Mouse (Mus musculus) right cerebral cortex, postnatal 10 days (tissue): ENCODE data around the gene Suox.
"Not testable (repeated sequence)": the region's sequence is repeated elsewhere in the genome, so short reads cannot be mapped to it uniquely, and the experiment has no call there.

Experiments
- DNase-seq, 2 experiments: peaks; one replicate each; pipeline ENCODE4 v3.0.0; 2021; ENCODE audit warnings: low spot score in 2 of 2

The Suox gene

DNA sequence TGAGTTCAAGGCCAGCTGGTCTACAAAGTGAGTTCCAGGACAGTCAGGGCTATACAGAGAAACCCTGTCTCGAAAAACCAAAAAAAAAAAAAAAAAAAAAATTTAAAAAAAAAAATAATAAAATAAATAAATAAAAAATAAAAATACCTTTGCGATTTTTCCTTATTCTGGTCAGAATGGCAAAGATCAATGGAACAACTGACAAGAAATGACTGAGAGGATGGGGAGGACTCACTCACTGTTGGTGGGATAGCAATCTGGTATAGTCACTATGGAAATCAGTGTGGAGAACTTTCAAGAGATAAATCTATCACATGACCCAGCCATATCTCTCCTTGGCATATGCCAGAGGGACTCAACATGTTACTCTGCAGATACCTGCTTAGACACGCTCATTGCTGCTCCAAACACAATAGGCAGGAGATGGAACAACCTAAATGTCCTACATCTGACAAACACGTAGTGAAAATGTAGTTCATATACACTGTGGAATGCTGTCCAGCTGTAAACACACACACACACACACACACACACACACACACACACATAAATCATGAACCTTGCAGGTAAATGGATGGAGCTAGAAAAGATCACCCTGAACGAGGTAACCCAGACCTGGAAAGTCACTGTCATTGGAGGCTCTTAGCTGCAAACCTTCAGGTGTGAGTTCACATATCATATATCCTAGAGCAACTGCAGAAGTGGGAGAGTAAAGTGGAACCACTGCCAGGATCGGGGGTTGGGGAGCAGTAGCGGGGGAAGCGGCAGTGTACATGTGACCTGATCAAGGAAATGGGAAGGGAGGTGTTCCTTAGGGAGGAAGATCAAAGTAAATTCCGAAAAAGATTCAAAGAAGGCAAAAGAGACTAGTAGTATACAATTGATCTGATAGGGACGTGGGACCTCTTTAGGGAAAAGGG, 46.2 kb downstream of the Suox start:
- no peak for DNase-seq

DNA sequence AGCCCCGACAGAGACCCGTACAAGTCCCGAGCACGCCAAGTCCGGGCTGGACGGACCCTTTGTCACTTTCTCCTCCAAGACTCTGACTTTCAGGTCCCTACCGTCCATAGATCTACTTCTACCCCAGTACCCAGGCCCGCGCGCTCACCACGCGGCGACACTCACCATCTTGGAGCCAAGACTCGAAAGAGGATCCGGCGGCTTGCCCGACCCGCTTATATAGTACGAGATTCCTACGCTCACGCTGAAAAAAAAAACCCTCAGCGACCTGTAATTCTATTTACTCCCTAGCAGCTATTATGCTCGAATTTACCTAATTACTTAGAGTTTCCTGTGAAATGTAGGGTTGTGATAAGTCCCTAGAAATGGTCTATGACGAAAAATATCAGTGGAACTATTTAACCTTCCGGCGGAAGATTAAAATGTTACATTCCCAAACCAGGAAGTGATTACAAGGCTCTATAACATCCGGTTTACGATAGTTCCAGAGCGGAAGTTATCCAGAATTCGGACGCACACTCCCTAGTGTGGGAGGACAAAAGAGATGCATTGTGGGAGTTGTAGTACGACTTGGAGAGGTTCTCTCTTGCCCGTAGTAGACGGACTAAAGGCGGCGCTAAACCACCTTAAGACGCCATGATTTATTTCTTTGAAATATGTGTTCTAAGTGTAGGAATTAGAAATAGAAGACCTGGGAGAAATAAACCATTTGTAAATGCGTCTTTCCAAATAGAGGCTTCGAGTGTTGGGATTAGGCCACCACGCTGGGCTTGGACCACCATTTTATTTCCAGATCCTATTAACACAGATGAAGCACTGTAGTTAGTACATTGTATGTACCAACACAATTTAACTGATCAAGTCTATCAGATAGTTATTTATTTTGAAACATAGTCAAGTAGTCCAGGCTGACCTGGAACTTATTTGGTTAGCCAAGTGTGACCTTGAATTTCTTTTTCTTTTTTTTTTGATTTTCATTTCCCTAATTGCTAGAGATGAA, 47.3 kb downstream of the Suox start, which contains the start of gene Rps26:
Gene Rps26, minus strand, starts transcription at position 437 of the 1,000 bp plus-strand sequence.
- peak; percentile 92 to 97 for DNase-seq

DNA sequence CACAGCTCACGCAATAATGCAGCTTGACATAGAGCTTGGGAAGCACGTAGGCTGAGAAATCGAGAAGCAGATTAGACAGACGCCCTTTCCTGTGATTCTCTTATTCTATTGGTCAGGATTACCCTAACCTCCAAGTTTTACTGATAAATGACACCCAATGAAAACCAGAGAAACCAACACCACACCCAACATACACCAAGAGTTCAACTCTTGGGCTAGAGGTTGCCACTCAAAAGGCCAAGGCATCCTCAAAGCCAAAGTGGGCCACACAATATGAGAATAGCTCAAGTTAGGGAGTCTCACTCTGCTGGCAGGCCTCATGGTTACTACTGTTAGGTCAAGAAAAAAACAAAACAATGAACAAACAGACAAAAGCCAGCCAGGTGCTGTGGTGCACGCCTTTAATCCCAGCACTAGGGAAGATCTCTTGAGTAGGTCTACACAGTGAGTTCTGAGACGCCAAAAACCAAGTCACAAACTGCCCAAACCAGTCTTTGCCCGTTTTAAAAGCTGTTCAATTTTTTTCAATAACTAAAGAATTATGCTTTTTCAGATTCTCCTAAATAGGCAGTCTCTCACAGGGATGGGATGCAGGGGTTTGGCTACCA, 48.5 kb downstream of the Suox start:
- DNase-seq: no peak

DNA sequence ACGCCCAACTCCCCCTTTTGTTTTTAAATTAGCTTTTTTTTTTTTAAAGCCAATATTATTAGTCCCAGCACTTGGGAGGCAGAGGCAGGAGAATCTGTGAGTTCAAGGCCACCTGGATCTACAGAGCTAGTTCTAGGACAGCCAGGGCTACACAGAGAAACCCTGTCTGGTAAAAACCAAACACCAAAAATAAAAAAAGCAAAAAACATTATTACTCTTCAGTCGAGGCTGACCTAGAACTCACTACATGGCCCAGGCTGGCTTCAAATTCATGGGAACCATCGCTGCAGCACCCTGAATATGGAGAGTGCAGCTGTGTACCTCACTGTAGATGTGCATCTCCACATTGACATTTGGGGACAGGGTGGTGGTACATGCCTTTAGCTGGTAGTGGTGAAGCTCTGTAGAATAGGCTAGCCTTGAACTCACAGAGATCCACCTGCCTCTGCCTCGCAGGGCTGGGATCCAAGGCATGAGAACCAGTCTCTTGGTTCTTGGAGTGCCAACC, 50.7 kb downstream of the Suox start:
- not testable (repeated sequence) for DNase-seq

DNA sequence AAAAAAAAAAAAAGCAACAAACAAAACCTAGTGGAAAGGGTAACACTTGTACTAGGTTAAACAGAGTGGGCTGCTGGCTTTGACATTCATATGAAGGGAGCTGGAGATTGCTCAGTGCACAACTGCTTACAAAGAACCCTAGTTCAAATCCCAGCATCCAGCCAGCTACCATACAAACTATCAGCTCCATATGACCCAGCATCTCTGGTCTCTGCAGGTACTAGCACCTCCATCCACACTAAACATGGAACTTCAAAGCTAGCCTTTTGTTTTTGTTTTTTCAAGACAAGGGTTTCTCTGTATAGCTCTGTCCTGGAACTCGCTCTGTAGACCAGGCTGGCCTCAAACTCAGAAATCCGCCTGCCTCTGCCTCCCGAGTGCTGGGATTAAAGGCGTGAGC, 51.2 kb downstream of the Suox start:
- DNase-seq: no peak

DNA sequence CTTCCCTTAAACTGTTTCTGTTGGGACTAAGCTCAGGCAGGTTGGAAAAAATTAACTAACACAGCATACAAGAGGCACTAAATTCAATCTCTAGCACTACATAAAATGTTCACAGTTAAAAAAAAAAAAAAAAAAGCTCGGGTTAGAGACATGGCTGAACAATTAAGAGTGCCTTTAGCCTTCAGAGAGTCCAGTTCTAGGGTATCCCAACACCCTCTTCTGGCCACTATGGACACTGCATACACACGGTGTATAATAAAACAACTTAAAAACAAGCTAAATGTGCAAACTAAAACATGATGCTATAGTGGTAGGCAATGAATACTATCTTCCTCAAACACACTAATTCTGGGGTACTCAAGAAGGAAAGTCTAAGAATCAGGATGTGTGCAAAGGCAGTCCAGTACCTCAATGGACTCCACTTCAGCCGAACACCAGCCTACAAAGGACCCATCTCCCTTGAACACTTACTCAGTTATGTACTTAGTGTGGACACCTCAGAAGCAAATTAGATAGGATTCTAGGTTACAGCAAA, 51.8 kb downstream of the Suox start:
- DNase-seq: no peak

DNA sequence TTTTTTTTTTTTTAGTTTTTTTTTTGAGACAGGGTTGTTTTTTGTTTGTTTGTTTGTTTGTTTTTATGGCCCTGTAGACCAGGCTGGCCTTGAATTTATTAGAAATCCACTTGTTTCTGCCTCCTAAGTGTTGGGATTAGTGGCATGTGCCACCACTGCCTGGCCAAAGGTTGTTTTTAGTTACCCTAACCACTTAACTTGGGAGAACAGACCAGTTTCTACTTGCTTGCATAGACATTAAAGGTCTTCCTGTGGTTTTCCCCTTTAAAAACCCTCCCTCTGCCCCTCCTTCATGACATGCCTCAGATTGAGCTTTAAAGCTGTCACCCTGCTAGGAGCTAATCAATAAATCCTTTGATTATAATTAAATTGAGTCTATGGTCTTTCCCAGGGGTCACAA, 53.6 kb downstream of the Suox start:
- no peak for DNase-seq
